Mouse (Mus musculus) liver, embryonic 14.5 days (tissue): ENCODE measurements around the gene Arpc4. TPM values are rescaled to one million over a fixed set of nuclear protein-coding genes. Genes with fewer than 3 reads are reported as not detected.

Source experiments
- ATAC-seq: fragments of 200-750 bp; cut with Nextera tagmentation; 2 replicates; pipeline ENCODE4 v1.8.0; 2017; ENCODE audit warnings: moderate number of reproducible peaks, mild to moderate bottlenecking, moderate library complexity; ENCODE audit not compliant: insufficient read depth
- DNase-seq, 3 experiments: peaks; one replicate each; pipeline ENCODE4 v3.0.0-alpha.2; 2012 to 2013; ENCODE audit warnings: low read depth in 3 of 3, low spot score in 3 of 3
- H3K27ac ChIP-seq: fragments of 300-500 bp; sonication (generic); 2 replicates; pipeline ENCODE4 v1.5.1; 2014; ENCODE audit warnings: moderate library complexity, mild to moderate bottlenecking, control low read depth, inconsistent platforms
- H3K27me3 ChIP-seq: fragments of 300-500 bp; sonication (generic); 2 replicates; pipeline ENCODE4 v1.6.1; 2014; ENCODE audit warnings: mild to moderate bottlenecking, low read length, moderate library complexity; ENCODE audit not compliant: control insufficient read depth, insufficient read depth
- H3K36me3 ChIP-seq: fragments of 300-500 bp; sonication (generic); replicated peaks from 2 replicates; pipeline ENCODE4 v1.6.1; 2014; ENCODE audit warnings: low read depth; ENCODE audit not compliant: control insufficient read depth, insufficient read depth
- H3K4me1 ChIP-seq, 2 experiments: fragments of 200-500 bp in 1 of 2; fragments of 300-500 bp in 1 of 2; sonication (generic) in 1 of 2; replicated peaks; 2 replicates each; pipeline ENCODE4 v1.6.1; 2012 to 2014; ENCODE audit warnings: antibody characterized with exemption in 1 of 2, inconsistent platforms in 1 of 2, low read length in 1 of 2; ENCODE audit not compliant: control insufficient read depth in 2 of 2, insufficient read depth in 2 of 2
- H3K4me2 ChIP-seq: fragments of 300-500 bp; sonication (generic); 2 replicates; pipeline ENCODE4 v1.6.1; 2014; ENCODE audit warnings: low read depth, mild to moderate bottlenecking, control low read depth, moderate library complexity
- H3K4me3 ChIP-seq, 2 experiments: fragments of 200-500 bp in 1 of 2; fragments of 300-500 bp in 1 of 2; sonication (generic) in 1 of 2; 2 replicates each; pipeline ENCODE4 v1.5.1; 2012 to 2014; ENCODE audit warnings: low read depth in 2 of 2, low read length in 2 of 2, mild to moderate bottlenecking in 2 of 2, control low read depth in 1 of 2, inconsistent platforms in 1 of 2, moderate library complexity in 1 of 2; ENCODE audit not compliant: insufficient read depth in 1 of 2
- H3K9ac ChIP-seq: fragments of 300-500 bp; sonication (generic); replicated peaks from 2 replicates; pipeline ENCODE4 v1.6.1; 2014; ENCODE audit warnings: mild to moderate bottlenecking, control low read depth, moderate library complexity
- H3K9me3 ChIP-seq: fragments of 300-500 bp; sonication (generic); 2 replicates; pipeline ENCODE4 v1.6.1; 2016; ENCODE audit warnings: low read length, mixed read lengths; ENCODE audit not compliant: control insufficient read depth
- CTCF ChIP-seq: IDR thresholded peaks from 2 replicates; pipeline ENCODE4 v1.5.1; 2016; ENCODE audit warnings: antibody characterized with exemption, low read depth, control low read depth
- EP300 ChIP-seq: IDR thresholded peaks from 2 replicates; pipeline ENCODE4 v1.6.1; 2016; ENCODE audit warnings: antibody characterized with exemption, low read depth
- WGBS: fragments of 180-500 bp; shearing (Covaris S2); extraction: QIAGEN DNeasy Blood & Tissue Kit; methylation state at CpG from one replicate; pipeline ENCODE4 v1.1.7; 2014; ENCODE audit not compliant: insufficient replicate concordance; 5-methylcytosine and 5-hydroxymethylcytosine counted together
- polyA plus RNA-seq, 2 experiments: library from polyadenylated mRNA; depleted of rRNA in 1 of 2; stranded (reverse) in 1 of 2; unstranded in 1 of 2; fragments of >200 nt; fragmentation: Nextera tagmentation in 1 of 2; extraction: Ambion mirVana in 1 of 2; gene quantifications; 2 replicates each; pipeline versions ENCODE4 v1.2.1 to v1.2.3; 2012 to 2014

Arpc4 gene
- polyA plus RNA-seq, 2 experiments = 43.7 to 102 TPM

DNA sequence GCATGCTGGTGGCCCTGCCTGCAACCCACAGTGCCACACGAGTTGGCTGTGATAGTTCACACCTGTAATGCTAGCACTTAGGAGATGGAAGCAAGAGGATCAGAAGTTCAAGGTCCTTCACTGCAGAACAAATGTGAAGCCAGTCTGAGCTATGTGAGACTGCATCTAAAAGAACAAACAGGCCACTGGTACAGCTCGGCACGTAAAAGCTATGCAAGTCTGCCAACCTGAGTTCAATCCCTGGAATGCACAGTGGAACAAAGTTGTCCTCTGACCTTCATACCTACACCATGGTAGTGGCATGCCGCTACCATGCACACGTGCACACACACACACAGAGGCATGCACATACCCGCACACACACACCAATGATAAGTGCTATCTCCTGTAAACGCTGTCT lies 46.3 kb downstream of the Arpc4 start:
- Histone ChIP-seq H3K36me3 (no peaks in the 10 kb centered on the region), H3K27me3 (no peaks in the 10 kb centered on the region), H3K9ac (no peak overlapping the region), H3K9me3 (no peaks in the 10 kb centered on the region), H3K4me3 (no peak overlapping the region), H3K4me2 (no peak overlapping the region), H3K4me1 (peaks cover 4% of the 10 kb centered on the region in 2 experiments; a peak in 2 of 4 replicates), H3K27ac (no peak overlapping the region)
- 67% methylated on average over 7 of the region's 7 CpGs for WGBS
- ATAC-seq (no peak), DNase-seq (no peak)
- no peak for TF ChIP-seq CTCF
- no peak for TF ChIP-seq EP300

DNA sequence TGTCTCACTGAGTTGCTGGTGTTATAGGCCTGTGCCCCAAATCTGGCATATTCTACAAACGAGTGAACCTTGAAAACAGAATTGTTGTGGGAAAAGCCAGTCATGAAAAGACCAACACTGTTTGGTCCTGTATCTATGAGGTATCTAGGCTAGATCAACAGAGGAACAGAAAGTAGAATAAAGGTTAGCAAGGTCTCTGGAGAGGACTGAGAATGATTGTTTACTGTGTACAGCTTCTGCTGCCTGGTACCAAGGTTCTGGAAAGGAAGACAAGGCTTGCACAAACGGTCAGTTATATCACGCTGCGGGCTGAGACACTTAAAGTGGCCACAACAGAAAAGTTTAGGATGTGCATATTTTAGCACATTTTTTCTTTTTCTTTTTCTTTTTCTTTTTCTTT lies 48.8 kb downstream of the Arpc4 start:
- ATAC-seq = no peak
- H3K4me1 ChIP-seq = no peaks in the 10 kb centered on the region
- TF ChIP-seq EP300 (no peak), CTCF (no peak)
- H3K36me3 ChIP-seq = no peaks in the 10 kb centered on the region
- H3K9ac ChIP-seq = no peak overlapping the region
- H3K9me3 ChIP-seq = no peaks in the 10 kb centered on the region
- 79% methylated on average over 4 of the region's 4 CpGs for whole genome bisulfite sequencing
- H3K4me2 ChIP-seq = no peak overlapping the region
- H3K27ac ChIP-seq = no peak overlapping the region
- H3K27me3 ChIP-seq = no peaks in the 10 kb centered on the region
- H3K4me3 ChIP-seq = no peak overlapping the region
- DNase-seq = no peak

GRCm38 (mm10) chr6:113427397-113427796 lies 49.5 kb downstream of the Arpc4 start:
- Histone ChIP-seq H3K36me3 (no peaks in the 10 kb centered on the region), H3K4me2 (no peak overlapping the region), H3K27ac (no peak overlapping the region), H3K27me3 (no peaks in the 10 kb centered on the region), H3K4me3 (no peak overlapping the region), H3K9ac (no peak overlapping the region), H3K9me3 (no peaks in the 10 kb centered on the region), H3K4me1 (no peaks in the 10 kb centered on the region)
- DNase-seq (peak in 2 of 3 experiments; percentile 26 to 34), ATAC-seq (no peak)
- WGBS = 58% methylated on average over 3 of the region's 3 CpGs
- TF ChIP-seq EP300 (no peak), CTCF (peak; percentile 86)

DNA sequence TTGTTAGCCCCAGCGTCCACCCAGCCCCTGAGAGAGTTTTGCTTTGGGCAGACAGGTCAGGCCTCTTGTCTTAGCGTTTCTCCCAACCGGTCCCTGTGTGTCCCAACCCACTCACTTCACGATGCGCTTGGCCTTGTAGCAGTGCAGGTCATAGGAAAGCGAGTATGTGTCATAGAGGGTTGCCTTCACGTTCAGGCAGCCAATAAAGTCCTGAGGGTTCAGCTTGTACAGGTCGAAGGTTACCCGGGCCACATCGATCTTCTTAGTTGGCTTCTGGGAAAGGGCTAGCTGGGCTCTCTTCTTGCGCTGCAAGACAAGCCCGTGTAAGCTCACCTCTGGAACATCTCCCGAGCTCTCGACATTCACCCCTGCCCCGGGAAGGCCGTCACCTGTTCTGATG lies 50.1 kb downstream of the Arpc4 start:
- Histone ChIP-seq H3K36me3 (no peaks in the 10 kb centered on the region), H3K27me3 (no peaks in the 10 kb centered on the region), H3K27ac (no peak overlapping the region), H3K9me3 (no peaks in the 10 kb centered on the region), H3K4me2 (peak overlapping the region; percentile 9; the same call in 1 of the 2 replicates), H3K9ac (no peak overlapping the region), H3K4me1 (no peaks in the 10 kb centered on the region), H3K4me3 (no peak overlapping the region)
- TF ChIP-seq CTCF (no peak), EP300 (no peak)
- ATAC-seq = no peak; the same call in 1 of the 2 replicates
- DNase-seq = no peak
- WGBS = 79% methylated on average over 16 of the region's 16 CpGs

DNA sequence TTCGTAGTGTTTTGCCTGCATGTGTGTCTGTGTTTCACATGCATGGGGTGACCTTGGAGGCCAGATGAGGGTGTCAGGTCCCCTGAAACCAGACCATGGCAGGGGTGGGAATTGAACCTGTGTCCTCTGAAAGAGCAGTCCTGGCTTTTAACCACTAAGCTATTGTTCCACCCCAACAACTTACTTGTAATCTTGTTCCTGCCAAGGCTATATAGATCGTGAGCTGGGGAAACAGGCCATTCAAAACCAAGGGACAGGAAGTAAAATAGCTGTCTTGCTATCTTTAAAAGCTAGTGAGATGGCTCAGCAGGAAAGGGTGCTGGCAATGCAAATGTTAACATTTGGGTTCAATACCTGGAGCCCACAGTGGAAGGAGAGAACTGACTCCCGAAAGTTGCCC lies 52.0 kb downstream of the Arpc4 start:
- H3K4me3 ChIP-seq = no peak overlapping the region
- H3K9me3 ChIP-seq = no peaks in the 10 kb centered on the region
- H3K9ac ChIP-seq = no peak overlapping the region
- no peak overlapping the region for H3K27ac ChIP-seq
- DNase-seq = no peak
- TF ChIP-seq EP300 (no peak), CTCF (no peak)
- no peaks in the 10 kb centered on the region for H3K36me3 ChIP-seq
- 47% methylated on average over 3 of the region's 3 CpGs for WGBS
- no peak overlapping the region for H3K4me2 ChIP-seq
- no peaks in the 10 kb centered on the region for H3K27me3 ChIP-seq
- no peak for ATAC-seq
- no peaks in the 10 kb centered on the region for H3K4me1 ChIP-seq
